Mouse (Mus musculus) lung, embryonic 14.5 days (tissue): ENCODE measurements around the gene Oprd1. TPM values are rescaled to one million over a fixed set of nuclear protein-coding genes. Genes with fewer than 3 reads are reported as not detected.

Source experiments
- ATAC-seq: fragments of 200-750 bp; cut with Nextera tagmentation; 2 replicates; pipeline ENCODE4 v1.8.0; 2017; ENCODE audit warnings: mild to moderate bottlenecking, moderate TSS enrichment, moderate library complexity; ENCODE audit not compliant: insufficient read depth
- DNase-seq: peaks from one replicate; pipeline ENCODE4 v3.0.0-alpha.2; 2015
- H3K27ac ChIP-seq: fragments of 300-500 bp; sonication (generic); 2 replicates; pipeline ENCODE4 v1.5.1; 2014; ENCODE audit warnings: low read depth, mild to moderate bottlenecking, moderate library complexity
- H3K27me3 ChIP-seq: fragments of 300-500 bp; sonication (generic); 2 replicates; pipeline ENCODE4 v1.6.1; 2014; ENCODE audit warnings: low read length, control low read depth; ENCODE audit not compliant: insufficient read depth
- H3K36me3 ChIP-seq: fragments of 300-500 bp; sonication (generic); 2 replicates; pipeline ENCODE4 v1.6.1; 2014; ENCODE audit warnings: control low read depth; ENCODE audit not compliant: insufficient read depth
- H3K4me1 ChIP-seq: fragments of 300-500 bp; sonication (generic); 2 replicates; pipeline ENCODE4 v1.6.1; 2014; ENCODE audit warnings: antibody characterized with exemption, control low read depth; ENCODE audit not compliant: insufficient read depth
- H3K4me2 ChIP-seq: fragments of 300-500 bp; sonication (generic); 2 replicates; pipeline ENCODE4 v1.6.1; 2014; ENCODE audit warnings: mild to moderate bottlenecking
- H3K4me3 ChIP-seq: fragments of 300-500 bp; sonication (generic); 2 replicates; pipeline ENCODE4 v1.5.1; 2014; ENCODE audit warnings: low read depth, low read length
- H3K9ac ChIP-seq: fragments of 300-500 bp; sonication (generic); 2 replicates; pipeline ENCODE4 v1.6.1; 2014
- H3K9me3 ChIP-seq: fragments of 300-500 bp; sonication (generic); 2 replicates; pipeline ENCODE4 v1.6.1; 2016; ENCODE audit warnings: low read depth, low read length, control low read depth
- CTCF ChIP-seq: IDR thresholded peaks from 2 replicates; pipeline ENCODE4 v1.5.1; 2016; ENCODE audit warnings: antibody characterized with exemption, low read depth
- WGBS: fragments of 180-500 bp; shearing (Covaris S2); extraction: QIAGEN DNeasy Blood & Tissue Kit; methylation state at CpG from one replicate; pipeline ENCODE4 v1.1.7; 2014; 5-methylcytosine and 5-hydroxymethylcytosine counted together
- polyA plus RNA-seq: library from polyadenylated mRNA; unstranded; fragments of >200 nt; fragmentation: Nextera tagmentation; extraction: Ambion mirVana; gene quantifications from 2 replicates; pipeline ENCODE4 v1.2.1, GENCODE M21; 2014

The Oprd1 gene
- polyA plus RNA-seq, 1 experiment from 2014 or later: 0.04 TPM

DNA sequence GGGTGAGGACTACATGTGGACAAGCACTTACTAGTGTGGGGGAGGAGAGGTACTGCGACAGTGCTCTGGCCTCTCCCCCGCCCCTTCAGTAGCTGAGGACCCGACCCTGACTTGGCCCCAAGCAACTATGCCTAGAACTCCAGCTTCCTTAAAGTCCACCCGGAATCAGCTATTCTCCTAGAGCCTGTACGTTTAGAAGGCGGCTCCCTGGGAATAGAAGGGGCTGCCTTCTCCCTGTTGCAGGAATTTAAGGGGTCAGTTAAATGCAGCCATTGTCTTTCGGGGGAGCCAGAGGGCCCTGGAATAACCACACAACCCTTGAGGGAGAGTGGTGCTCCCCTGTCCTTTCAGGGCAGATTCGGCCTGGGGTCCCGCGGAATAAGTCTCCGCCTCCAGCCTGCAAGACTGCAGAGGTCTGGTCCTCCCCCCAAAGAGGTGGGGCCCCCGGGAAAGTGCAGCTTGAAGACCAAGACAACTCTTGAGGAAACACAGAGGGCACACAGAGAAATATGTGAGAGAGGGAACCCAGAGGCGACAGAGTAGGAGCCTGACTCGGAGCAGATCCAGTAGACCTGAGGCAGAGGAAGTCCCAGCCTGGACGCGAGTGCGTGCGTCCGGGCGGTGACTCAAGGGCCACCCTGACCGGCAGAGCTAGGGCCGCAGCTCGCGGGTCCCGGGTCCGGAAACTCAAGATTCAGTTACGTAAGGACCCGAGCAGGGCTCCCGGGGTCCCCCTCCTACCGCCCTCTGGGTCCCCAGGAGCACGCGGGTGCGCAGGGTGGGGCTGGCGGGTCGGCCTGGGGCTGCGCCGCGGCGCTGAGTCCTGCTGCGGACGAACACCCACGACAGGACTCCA, 70.0 kb downstream of the Oprd1 start, which contains the start of gene Gm10300:
TSS of gene Gm10300 (plus strand) at position 621 of the 856 bp plus-strand sequence.
- under 1% methylated on average over 42 of the region's 42 CpGs for WGBS
- peak; percentile 36 for ATAC-seq

GRCm38 (mm10) chr4:132072946-132073345, 71.3 kb downstream of the Oprd1 start:
- Histone ChIP-seq H3K27ac (no peak overlapping the region), H3K9ac (no peak overlapping the region), H3K4me1 (peaks cover 4% of the 10 kb centered on the region; the same call in 1 of the 2 replicates), H3K36me3 (no peaks in the 10 kb centered on the region), H3K27me3 (no peaks in the 10 kb centered on the region), H3K9me3 (no peaks in the 10 kb centered on the region), H3K4me2 (peak overlapping the region; percentile 99; the same call in 1 of the 2 replicates), H3K4me3 (no peak overlapping the region; the same call in 1 of the 2 replicates)
- ATAC-seq (no peak), DNase-seq (no peak)
- WGBS: 76% methylated on average over 6 of the region's 6 CpGs
- no peak for TF ChIP-seq CTCF

More for the DNA sequence above, 70.0 kb downstream of the Oprd1 start, which contains the start of gene Gm10300:
- Histone ChIP-seq H3K9me3 (no peaks in the 10 kb centered on the region), H3K27ac (peak within 1 kb of the TSS; percentile 72), H3K4me1 (peaks cover 4% of the 10 kb centered on the region; the same call in 1 of the 2 replicates), H3K27me3 (no peaks in the 10 kb centered on the region), H3K4me3 (peak within 1 kb of the TSS; percentile 76), H3K9ac (peak within 1 kb of the TSS; percentile 72), H3K36me3 (no peaks in the 10 kb centered on the region), H3K4me2 (peak within 1 kb of the TSS; percentile 99)
- TF ChIP-seq CTCF: no peak
- peak; percentile 62 for DNase-seq

GRCm38 (mm10) chr4:132072156-132072555, 72.1 kb downstream of the Oprd1 start:
- no peak for TF ChIP-seq CTCF
- H3K4me1 ChIP-seq: peaks cover 3% of the 10 kb centered on the region; the same call in 1 of the 2 replicates
- H3K27ac ChIP-seq: no peak overlapping the region
- H3K9ac ChIP-seq: no peak overlapping the region
- no peak overlapping the region for H3K4me3 ChIP-seq
- H3K36me3 ChIP-seq: no peaks in the 10 kb centered on the region
- H3K4me2 ChIP-seq: no peak overlapping the region
- no peaks in the 10 kb centered on the region for H3K9me3 ChIP-seq
- WGBS: 77% methylated on average over 3 of the region's 3 CpGs
- DNase-seq (no peak), ATAC-seq (no peak)
- no peaks in the 10 kb centered on the region for H3K27me3 ChIP-seq

GRCm38 (mm10) chr4:132071674-132072073, 72.6 kb downstream of the Oprd1 start:
- no peaks in the 10 kb centered on the region for H3K9me3 ChIP-seq
- no peak overlapping the region for H3K27ac ChIP-seq
- no peak for TF ChIP-seq CTCF
- H3K4me1 ChIP-seq: no peaks in the 10 kb centered on the region
- no peak overlapping the region for H3K4me2 ChIP-seq
- H3K36me3 ChIP-seq: no peaks in the 10 kb centered on the region
- no peak overlapping the region for H3K4me3 ChIP-seq
- DNase-seq: no peak
- ATAC-seq: no peak
- H3K27me3 ChIP-seq: no peaks in the 10 kb centered on the region
- 90% methylated on average over 2 of the region's 2 CpGs for WGBS
- H3K9ac ChIP-seq: no peak overlapping the region

DNA sequence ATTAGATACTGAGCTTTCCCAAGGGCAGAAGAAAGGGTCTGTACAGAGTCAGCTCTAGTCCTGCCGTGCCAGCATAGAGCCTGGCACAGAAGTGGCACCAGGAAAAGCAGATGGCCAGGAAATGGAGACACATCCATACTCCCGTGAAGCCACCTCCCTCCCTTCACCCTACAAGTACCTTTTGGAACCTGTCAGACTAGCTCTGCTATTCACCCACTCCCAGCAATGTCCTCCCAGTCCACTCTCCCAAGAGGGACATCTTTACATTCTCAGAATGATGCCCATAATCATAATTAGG, 76.4 kb downstream of the Oprd1 start:
- no peaks in the 10 kb centered on the region for H3K36me3 ChIP-seq
- WGBS: 48% methylated on average over 2 of the region's 2 CpGs
- DNase-seq (no peak), ATAC-seq (no peak)
- no peak overlapping the region for H3K4me3 ChIP-seq
- H3K27me3 ChIP-seq: no peaks in the 10 kb centered on the region
- H3K4me1 ChIP-seq: peaks cover 3% of the 10 kb centered on the region; the same call in 1 of the 2 replicates
- no peaks in the 10 kb centered on the region for H3K9me3 ChIP-seq
- H3K4me2 ChIP-seq: no peak overlapping the region
- no peak for TF ChIP-seq CTCF
- H3K9ac ChIP-seq: no peak overlapping the region
- no peak overlapping the region for H3K27ac ChIP-seq

DNA sequence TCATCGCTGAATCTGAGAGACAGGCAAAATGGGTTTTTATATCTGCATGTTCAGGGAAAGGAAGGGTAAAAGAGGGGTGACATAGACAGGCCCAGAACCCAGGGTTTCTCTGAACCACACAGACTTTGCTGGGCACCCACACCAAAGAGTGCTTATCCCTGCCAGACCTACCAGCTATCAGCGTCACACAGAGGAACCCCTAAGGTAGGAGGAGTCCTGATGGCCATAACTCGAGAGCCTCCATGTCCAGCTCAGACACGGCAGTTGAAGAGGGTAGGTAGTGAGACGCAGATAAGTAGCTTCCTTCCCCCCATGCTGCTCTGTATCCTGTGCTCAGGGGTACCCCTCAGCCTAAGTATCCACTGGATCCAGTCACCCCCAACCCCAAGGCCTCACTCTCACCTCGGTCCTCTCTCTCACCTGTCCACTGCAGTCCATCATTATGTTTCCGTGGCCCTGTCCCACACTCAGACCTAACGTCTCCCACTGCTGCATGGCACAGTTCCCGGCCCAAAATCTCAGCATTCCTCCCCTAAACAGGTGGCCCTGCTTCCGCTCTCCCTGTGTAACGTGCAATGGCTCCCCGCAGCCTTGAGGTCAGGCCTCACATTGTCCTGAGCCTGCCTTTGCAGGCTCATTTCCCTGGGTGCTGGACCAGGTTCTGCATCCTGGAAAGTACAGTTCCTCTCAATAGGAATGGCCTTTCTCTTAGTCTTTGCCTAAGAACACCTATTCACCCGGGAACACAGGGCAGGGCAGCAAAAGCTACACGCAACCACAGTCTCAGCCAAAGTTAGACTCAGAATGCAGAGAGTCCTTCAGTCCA, 77.0 kb downstream of the Oprd1 start:
- H3K36me3 ChIP-seq: no peaks in the 10 kb centered on the region
- DNase-seq (no peak), ATAC-seq (no peak)
- no peak overlapping the region for H3K4me3 ChIP-seq
- no peak for TF ChIP-seq CTCF
- WGBS: 77% methylated on average over 14 of the region's 14 CpGs
- no peak overlapping the region for H3K4me2 ChIP-seq
- no peaks in the 10 kb centered on the region for H3K9me3 ChIP-seq
- no peak overlapping the region for H3K9ac ChIP-seq
- no peaks in the 10 kb centered on the region for H3K27me3 ChIP-seq
- H3K4me1 ChIP-seq: peaks cover 3% of the 10 kb centered on the region; the same call in 1 of the 2 replicates
- no peak overlapping the region for H3K27ac ChIP-seq
